Mouse (Mus musculus): ENCODE data around the gene Slc50a1.

Slc50a1 gene

DNA sequence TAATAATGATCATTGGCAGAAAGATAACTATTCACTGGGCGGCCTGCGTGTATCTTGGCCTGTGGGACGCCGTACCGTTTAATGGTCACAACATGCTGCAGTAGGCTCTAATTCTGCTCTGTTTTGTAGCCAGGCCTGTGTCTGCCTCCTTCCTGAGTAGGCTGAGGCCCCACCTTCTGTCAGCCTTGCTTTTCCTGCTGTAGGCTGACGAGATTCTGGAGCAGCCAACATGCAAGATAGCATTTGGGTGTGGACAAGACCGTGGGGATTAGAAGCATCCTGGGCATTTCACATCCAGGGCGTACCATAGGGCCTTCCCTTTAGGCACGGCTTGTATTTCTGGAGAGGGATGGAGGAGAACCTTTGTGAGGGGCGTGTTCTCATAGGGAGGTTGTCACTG lies 8.0 kb downstream of the Slc50a1 start:
- no peak for DNase-seq (ENCODE audit: low spot score)

DNA sequence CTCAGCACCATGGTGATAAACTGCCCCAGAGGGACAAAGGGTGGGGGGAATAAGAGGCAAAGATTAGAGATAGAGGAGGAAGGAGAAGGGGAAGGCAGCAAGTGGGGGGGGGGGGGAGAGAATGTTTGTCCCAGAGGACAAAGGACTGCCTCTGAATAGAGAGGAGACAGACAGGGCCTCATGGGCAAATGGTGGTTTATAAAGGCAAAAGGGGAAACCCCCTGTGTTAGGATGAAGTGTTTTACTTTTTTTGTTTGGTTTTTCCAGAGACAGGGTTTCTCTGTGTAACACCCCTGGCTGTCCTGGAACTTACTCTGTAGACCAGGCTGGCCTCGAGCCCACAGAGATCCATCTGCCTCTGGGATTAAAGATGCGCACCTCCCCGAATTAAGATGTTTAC lies 10.2 kb downstream of the Slc50a1 start:
- DNase-seq (ENCODE audit: low spot score): no peak

DNA sequence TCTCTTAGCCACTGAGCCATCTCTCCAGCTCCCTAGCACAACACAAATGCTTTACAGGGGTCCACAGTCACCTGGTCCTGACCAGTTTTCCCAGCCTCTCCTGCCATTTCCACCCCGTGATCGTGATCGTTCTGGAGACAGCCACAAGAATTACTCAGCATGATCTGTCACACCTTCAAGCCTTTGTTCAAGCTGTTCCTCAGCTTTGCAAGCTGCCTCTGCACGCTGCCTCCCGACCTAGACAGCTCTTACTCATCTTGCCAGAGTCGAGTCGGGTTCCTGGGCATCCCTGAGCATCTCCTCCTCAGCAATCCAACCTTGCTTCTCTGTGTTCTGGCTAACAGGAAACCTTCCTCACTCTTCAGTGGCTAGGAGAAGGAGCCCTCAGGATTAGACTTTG lies 11.3 kb downstream of the Slc50a1 start, which contains the start of gene Dpm3:
TSS of gene Dpm3 (plus strand) at position 283 of the 400 bp plus-strand sequence.
- DNase-seq (ENCODE audit: low spot score): no peak

DNA sequence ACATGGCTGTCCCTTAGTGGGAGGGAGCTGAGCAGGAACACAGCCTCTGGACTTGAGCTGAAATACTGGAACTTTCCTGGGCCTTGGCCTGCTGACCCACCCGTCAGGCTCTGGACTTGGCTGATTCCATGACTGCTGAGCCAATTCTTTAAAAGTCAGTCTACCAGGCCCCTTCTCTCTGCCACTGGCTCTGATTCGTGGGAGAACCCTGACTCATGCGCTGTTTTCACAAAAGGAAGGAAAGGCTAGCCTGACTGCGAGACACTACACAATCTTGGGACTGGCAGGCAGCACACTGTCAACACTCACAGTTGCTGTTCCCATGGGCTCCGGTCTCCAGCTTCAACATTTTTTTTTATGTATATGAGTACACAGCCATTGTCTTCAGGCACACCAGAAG lies 14.2 kb downstream of the Slc50a1 start:
- DNase-seq (ENCODE audit: low spot score): no peak

DNA sequence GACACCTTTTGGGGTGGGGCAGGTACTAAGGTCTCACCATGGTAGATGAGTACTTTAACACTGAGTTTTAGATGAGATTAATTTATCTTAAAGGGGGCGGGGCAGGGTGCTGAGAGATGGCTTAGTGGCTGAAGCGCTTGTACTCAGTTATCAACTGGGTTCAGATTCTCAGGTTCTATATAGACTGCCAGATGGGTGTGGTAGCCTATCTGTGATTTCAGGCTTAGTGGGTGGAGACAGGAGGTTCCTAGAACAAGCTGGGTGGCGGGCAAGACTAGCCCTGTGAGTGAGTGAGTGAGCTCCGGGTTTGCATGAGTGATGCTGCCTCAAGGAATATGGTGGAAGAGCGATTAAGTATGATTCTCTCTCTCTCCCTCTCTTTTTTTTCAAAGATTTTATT lies 15.4 kb downstream of the Slc50a1 start:
- no peak for DNase-seq (ENCODE audit: low spot score)

DNA sequence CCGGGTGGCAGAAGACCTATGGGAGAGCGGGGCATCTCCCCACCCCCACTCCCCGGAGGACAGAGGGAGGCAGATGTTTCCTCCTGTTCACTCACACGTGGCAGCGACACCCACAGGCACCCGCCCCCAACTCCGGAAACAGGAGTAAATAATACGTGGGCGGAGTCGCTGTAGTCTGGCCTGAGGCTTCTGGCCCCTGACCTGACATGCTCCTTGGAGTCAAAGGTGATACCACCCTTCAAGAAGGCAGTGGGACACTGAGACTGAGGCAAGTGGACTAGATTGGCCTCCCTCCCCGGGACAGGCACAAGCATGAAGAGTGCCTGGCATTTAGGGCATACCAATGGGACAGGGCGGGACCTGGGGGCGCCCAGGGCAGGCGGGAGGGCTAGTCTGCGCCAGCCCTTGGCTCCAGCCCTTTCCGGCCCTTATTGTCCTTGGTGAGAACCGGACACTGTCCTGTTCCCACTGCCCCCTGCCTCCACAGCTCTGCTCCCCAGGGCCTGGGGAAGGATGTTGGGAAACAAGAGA lies 18.9 kb downstream of the Slc50a1 start:
- peak; percentile 41 for DNase-seq (ENCODE audit: low spot score)

DNA sequence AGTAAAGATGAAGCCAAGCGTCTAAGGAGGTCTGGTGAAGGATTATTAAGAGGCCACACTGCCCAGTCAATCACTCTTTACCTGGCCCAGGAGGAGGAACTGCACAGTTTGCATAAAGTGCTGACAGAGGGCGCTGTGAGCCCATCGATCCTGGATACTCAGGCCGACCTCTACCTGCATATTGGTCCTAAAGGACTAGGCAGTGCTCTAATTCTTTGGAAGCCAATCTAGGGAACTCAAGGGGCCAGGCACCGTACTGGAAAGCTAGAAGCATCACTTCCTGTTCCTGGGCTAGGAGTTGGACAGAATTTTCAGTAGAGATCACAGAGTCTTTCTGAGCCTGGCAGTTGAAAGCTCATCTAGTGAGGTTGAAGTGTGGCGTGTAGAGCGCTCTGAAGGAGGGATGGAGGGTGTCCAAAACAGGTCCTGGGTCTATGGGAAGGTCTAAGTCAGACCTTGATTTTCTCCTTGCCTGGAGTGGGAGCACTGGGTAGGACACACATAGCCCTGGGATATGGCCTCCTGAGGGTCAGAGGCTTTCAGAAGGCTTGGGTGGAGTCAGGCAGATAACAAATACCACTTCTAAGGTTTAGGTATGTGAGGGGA lies 19.8 kb downstream of the Slc50a1 start:
- no peak for DNase-seq (ENCODE audit: low spot score)

DNA sequence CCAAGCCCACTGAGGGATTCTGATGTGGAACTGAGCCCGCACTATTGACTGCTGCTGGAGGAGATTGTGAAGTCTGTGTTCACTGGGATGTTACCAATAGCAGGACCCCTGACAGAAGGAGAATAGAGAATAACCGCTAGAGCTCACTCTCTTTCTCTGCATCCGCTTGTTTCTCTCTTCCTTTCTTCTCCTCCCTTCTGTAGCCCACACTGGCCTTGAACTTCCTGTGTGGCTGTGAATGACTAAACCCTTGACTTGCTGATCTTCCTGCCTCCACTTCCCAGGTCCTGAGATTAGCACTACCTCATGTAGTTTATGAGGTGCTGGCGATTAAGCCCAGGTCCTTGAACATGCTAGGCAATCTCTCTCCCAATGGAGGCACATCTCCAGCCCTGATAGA lies 22.9 kb downstream of the Slc50a1 start:
- DNase-seq (ENCODE audit: low spot score): no peak

DNA sequence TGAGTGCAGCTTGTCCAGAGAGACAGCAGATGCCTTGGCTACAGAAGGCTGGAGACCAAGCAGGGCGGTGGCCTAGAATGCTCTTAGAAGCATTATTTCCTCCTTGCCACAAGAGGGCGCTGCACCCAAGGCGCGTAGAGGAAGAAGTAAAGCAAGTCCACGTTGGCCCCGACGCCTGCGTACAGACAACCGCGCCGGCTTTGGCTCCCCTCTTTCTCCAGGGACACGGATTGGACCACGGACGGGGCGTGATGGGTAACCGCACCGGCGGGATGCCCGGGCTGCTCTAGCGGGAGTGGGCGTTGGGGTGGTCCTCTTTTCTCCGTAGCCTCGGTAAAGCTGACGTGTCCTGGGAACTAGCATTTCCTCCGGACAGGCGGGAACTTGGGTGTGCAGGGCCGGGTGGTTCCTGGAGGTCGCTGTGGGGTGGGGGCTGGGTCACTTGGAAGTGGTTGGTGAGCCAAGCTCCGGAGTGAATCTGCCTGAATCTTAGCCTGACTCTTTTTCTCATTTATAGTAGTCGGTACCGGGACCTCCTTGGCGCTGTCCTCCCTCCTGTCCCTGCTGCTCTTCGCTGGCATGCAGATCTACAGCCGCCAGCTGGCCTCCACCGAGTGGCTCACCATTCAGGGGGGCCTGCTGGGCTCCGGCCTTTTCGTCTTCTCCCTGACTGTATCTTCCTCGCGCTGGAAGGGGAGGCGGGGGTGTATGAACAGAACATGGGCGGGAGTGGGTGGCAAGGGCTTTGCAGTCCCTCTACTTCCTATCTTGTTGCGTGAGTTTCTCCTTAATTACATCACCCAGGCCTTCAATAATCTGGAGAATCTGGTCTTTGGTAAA lies 23.9 kb downstream of the Slc50a1 start, which contains the start of gene Trim46:
TSS of gene Trim46 (minus strand) at position 49 of the 840 bp plus-strand sequence.
- DNase-seq (ENCODE audit: low spot score): peak; percentile 73

DNA sequence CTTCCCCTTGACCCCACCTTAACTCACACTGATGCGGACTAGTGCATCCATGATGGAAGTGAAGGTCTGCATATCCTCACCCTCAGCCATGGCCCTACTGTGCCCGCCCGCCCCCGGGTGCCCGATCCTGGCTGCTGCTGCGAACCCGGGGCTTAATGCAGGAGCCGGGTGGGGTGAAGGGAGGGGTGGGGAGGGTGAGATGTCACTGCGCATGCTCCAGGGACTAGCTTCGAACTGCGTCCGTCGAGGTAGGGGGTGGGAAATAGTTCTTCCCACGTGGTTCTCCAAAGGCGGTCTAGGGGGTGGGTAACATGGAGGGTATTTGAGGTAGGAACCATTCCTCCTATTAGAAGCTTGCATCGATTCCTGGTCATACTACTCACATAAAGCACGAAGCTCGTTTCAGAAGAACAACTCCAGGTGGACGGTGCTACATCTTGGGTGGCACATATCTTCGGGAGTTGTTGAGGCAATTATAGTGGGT lies 24.6 kb downstream of the Slc50a1 start, which contains the start of gene Krtcap2:
TSS of gene Krtcap2 (plus strand) at position 279 of the 484 bp plus-strand sequence.
- no peak for DNase-seq (ENCODE audit: low spot score)

DNA sequence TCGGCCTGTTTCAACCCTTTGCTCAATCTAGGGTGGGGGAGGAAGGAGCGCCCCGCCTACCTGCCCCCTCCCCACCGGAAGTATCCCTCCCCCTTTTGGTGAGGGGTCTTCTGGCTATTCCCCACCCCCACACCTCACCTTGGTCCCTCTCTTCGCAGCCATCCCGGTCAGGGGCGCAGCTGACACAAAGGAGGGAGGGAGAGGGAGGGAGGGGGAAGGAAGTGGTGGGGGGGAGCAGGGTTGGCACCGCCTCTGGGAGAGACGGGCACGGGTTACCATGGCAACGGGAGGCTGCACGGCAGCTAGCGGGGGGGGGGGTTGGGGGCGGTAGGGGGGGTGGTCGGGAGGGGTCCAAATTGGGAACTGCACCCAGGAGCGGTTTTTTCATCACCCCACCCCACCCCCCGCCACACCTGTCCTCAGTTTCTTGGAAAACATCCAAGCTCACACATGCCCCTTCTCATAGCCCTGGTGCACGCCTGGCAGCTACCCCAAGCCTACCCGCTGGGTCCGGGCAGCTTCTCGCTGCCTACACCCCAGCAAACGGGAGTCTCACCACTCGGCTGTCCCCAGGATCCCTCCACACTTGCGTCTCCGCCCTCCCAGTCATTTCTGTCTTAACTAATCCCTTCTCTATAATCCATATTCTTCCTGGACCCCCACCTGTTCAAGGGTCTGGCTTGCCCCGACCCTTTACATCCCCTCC lies 25.2 kb downstream of the Slc50a1 start:
- no peak for DNase-seq (ENCODE audit: low spot score)

DNA sequence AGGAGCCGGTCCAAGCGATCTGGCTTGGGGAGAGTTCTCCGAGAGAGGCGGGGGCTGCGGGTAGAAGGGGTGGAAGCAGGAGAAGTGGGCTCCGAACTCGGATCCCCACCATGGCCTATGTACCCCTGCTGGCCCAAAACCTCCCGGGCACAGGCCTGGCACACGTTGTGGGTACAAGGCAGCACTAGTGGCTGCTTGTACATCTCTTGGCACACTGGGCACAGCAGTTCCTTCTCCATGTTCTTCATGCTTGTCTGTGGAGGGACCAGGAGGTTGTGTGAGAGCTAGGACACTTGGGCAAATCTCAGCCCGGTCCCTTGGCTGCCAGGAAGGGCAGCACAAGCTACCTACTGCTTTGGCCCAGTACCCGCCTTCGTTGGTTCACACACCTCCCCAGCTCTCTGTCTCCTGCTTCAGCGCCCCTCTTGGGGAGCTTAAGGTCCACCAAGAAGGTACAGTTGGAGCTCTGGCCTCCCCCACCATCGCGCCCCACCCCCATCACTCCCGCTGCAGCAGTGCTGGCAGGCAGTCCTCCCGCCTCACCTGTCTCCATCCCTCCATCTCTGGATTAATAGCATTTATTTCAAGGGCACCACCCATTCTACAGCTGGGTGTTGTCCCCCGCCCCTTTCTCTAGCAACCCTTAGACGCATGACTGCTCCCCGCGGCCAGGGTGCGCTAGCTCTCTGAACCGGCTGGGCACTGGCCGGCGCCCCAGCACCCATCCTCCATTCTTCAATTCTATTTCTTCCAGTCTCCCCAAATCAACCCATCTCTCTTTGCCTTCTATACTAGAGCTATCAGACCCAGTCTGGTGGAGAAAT lies 26.0 kb downstream of the Slc50a1 start:
- no peak for DNase-seq (ENCODE audit: low spot score)

DNA sequence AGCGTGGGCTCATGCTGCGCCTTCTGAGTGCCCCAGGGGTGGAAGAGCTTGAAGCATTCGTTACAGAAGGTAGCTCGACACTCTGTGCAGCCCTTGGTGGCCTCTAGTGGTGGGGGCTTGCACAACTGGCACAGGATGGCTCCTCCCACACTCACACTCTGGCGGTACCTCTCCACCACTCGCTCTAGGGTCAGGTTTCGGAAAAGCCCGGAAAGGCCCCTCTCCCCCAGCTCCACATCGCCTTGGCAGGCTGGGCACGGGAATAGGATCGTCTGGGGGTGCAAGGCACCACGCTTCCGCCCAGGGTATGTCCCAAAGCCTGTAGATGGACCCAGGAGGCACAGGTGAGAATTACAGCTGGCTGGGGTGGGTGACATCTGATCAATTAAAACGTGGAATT lies 26.8 kb downstream of the Slc50a1 start:
- DNase-seq (ENCODE audit: low spot score): peak; percentile 51

DNA sequence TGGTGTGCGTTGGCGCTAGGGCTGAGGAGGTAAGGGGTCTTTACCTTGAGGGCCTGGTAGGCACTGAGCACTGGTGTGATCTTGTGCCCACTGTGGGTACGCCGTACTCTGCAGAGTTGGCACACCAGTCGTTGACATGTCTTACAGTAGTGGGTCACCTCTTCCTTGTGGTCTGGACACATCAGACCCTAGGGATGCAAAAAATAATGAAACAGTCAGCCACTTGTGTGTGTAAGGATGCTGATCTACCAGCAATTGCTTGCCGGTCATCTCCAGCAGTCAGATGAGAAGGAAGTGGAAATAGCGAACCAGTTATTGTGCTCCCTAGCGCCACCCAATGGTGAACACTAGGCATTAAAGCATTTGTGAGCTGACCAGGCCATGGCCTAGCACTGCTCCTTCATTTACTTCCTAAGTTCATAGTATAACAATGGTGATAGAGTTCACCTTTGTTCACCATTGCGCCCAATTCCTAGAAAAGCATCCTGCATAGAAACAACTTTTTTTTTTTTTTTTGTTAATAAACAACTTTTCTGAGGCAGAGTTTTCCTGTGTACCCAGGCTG lies 28.0 kb downstream of the Slc50a1 start:
- DNase-seq (ENCODE audit: low spot score): peak; percentile 40

DNA sequence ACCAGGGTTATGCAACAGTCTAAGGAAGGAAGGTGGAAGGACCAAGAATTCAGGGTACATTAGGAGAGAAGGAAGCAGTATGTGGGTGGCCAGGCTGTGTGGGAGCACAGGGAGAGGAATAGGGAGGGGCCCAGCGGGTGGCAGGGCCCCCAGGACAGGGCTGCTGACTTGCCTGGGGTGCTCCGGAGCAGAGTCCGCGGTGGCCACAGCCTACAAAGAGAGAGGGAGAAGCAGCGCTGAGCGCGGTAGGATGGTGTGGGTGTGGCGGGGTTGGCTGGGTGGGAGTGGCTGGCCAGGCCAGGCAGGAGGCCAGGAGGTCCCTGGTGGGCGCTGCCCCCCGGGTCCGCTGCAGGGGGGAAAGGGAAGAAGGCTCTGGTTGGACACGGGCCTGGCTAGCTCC lies 31.9 kb downstream of the Slc50a1 start:
- DNase-seq (ENCODE audit: low spot score): no peak

DNA sequence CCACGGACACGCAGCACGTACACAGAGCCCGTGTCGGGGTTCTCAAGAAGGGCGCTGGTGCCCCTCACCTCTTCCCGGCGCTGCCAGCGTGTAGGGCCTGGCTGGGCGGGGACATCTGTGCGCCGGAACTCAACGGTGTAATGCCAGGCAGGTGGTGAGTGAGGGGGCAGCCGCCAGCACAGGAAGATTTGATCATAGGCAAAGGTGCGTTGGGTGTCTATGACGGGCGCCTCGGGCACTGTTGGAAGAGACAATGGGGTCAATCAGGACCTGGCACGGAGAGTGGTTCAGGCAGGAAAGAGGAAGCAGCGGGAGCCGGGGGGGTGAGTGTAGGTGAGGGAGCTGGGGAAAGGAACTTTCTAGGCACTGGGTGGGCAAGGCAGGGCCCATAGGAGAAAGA lies 32.7 kb downstream of the Slc50a1 start:
- DNase-seq (ENCODE audit: low spot score): no peak

DNA sequence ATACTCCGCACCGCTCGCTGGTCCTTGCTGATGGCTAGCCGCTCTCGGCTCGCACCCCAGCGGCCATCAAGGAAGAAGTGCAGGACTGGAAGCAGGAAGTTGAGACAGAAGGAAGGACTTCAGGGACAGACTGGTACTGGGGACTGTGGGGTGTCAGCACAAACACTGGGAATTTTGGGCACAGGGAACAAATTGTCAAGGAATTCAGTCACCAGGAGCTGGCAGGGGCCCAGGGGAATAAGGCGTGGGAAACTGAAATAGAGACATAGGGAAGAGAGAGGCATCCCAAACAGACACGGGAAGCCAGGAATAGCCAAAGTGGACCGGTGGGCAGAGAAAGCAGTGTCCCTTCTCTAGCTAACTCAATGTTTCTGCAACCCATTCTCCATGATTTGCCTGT lies 33.9 kb downstream of the Slc50a1 start:
- no peak for DNase-seq (ENCODE audit: low spot score)

DNA sequence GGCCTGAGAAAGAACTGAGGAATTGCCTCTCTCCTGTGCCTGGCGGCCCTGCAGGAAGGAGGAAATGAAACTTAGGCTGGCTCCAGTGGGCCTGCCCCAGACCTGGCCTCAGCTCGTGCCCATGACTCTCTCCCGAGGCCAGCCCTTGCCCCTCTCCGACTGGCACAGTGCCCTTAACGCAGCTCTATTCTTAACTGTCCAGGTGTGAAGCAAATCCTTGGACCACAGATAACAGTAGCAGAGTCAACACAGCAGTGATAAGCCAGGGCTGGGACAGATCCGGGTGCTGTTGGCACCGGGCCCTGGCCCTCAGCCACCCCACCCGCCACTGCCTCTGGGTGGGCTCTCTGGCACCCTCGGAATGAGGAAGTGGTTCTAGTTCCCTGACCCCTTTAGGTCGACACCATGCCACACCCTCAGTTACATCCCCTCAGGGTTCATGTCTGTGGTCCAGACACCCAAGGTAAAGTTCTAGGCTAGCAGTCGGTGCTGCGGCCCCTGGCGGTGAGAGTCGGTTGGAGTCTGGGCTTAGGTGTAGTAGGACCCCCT lies 36.7 kb downstream of the Slc50a1 start:
- DNase-seq (ENCODE audit: low spot score): no peak

DNA sequence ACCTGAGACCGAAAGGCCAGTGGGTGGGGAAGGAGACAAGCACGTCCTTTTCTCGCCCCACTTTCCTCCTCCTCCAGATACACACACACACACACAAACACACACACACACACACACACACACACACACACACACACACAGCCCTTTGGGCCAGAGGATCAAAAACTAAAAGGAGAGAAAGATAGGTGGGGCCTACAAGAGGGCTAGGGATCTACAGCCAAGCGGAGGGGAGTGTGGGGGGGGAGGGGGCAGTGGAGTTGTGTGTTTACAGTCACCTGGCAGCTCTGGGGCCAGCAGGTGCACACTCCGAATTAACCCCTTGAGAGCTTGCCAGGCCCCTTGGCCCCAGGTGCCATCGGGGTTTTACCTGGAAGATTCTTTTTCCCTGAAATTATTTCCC lies 37.8 kb downstream of the Slc50a1 start:
- no peak for DNase-seq (ENCODE audit: low spot score)

DNA sequence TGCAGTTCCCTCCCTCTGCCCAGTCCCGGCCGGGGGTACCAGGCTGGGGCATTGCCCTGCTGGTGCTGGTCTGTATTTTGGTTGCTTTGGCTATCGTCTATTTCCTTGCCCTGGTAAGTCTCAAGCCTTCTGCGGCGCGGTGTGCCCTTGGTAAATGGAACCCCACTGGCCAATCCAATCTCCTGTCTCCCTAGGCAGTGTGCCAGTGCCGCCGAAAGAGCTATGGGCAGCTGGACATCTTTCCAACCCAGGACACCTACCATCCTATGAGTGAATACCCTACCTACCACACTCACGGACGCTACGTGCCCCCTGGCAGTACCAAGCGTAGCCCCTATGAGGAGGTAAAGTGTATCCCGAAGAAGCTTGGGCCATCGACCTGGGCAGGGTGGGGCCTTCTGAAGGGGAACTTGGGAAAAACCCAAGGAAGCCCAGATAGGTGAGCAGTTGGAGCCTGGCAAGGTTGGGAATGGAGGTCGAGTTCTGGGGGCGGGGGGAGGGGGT lies 38.5 kb downstream of the Slc50a1 start:
- no peak for DNase-seq (ENCODE audit: low spot score)

DNA sequence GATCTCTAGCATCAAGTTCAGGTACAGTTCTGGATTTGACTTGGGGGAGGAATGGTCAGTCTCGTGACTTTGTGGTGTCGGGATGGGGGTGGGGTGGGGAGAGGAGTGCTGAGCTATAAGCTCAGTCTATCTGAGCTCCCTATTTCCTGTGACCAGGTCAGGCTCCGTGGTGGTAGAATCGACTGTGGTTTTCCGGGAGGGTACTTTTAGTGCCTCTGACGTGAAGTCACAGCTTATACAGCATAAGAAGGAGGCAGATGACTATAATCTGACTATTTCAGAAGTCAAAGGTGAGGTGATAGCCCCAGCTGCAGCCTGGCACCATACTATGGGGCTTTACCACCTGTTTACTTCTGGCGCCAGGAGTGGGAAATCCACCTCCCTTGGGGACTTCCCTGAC lies 39.0 kb downstream of the Slc50a1 start:
- DNase-seq (ENCODE audit: low spot score): no peak

Data from spleen, adult 12 weeks (tissue).